Mouse (Mus musculus) hindbrain, embryonic 14.5 days (tissue): ENCODE data around the gene Gm11168. TPM values are rescaled to one million over a fixed set of nuclear protein-coding genes. Genes with fewer than 3 reads are reported as not detected.
"Not testable (repeated sequence)": the region's sequence is repeated elsewhere in the genome, so short reads cannot be mapped to it uniquely, and the experiment has no call there.

Experiments
- ATAC-seq: fragments of 200-750 bp; cut with Nextera tagmentation; 2 replicates; pipeline ENCODE4 v1.8.0; 2017; ENCODE audit warnings: moderate number of reproducible peaks, mild to moderate bottlenecking, moderate TSS enrichment, moderate library complexity; ENCODE audit not compliant: low FRiP score
- DNase-seq: peaks from one replicate; pipeline ENCODE4 v3.0.0-alpha.2; 2015; ENCODE audit warnings: low spot score
- H3K27ac ChIP-seq: fragments of 300-500 bp; sonication (generic); 2 replicates; pipeline ENCODE4 v1.5.1; 2014; ENCODE audit warnings: mild to moderate bottlenecking, moderate library complexity
- H3K27me3 ChIP-seq: fragments of 300-500 bp; sonication (generic); 2 replicates; pipeline ENCODE4 v1.6.1; 2014; ENCODE audit warnings: mild to moderate bottlenecking, low read length, mixed read lengths; ENCODE audit not compliant: control insufficient read depth, insufficient read depth
- H3K36me3 ChIP-seq: fragments of 300-500 bp; sonication (generic); replicated peaks from 2 replicates; pipeline ENCODE4 v1.6.1; 2014; ENCODE audit not compliant: control insufficient read depth, insufficient read depth
- H3K4me1 ChIP-seq: fragments of 300-500 bp; sonication (generic); replicated peaks from 2 replicates; pipeline ENCODE4 v1.6.1; 2014; ENCODE audit warnings: antibody characterized with exemption, low read length, mixed read lengths; ENCODE audit not compliant: control insufficient read depth, insufficient read depth
- H3K4me2 ChIP-seq: fragments of 300-500 bp; sonication (generic); replicated peaks from 2 replicates; pipeline ENCODE4 v1.6.1; 2014; ENCODE audit warnings: mild to moderate bottlenecking, moderate library complexity
- H3K4me3 ChIP-seq: fragments of 300-500 bp; sonication (generic); replicated peaks from 2 replicates; pipeline ENCODE4 v1.5.1; 2014; ENCODE audit warnings: mild to moderate bottlenecking, low read length
- H3K9ac ChIP-seq: fragments of 300-500 bp; sonication (generic); 2 replicates; pipeline ENCODE4 v1.6.1; 2014
- H3K9me3 ChIP-seq: fragments of 300-500 bp; sonication (generic); 2 replicates; pipeline ENCODE4 v1.6.1; 2016; ENCODE audit warnings: low read length; ENCODE audit not compliant: control insufficient read depth
- WGBS: fragments of 180-500 bp; shearing (Covaris S2); extraction: QIAGEN DNeasy Blood & Tissue Kit; methylation state at CpG from one replicate; pipeline ENCODE4 v1.1.7; 2014; 5-methylcytosine and 5-hydroxymethylcytosine counted together
- polyA plus RNA-seq: library from polyadenylated mRNA; unstranded; fragments of >200 nt; fragmentation: Nextera tagmentation; extraction: Ambion mirVana; gene quantifications from 2 replicates; pipeline ENCODE4 v1.2.1, GENCODE M21; 2014

Gm11168 gene
- polyA plus RNA-seq, 1 experiment from 2014 or later, result not detected

DNA sequence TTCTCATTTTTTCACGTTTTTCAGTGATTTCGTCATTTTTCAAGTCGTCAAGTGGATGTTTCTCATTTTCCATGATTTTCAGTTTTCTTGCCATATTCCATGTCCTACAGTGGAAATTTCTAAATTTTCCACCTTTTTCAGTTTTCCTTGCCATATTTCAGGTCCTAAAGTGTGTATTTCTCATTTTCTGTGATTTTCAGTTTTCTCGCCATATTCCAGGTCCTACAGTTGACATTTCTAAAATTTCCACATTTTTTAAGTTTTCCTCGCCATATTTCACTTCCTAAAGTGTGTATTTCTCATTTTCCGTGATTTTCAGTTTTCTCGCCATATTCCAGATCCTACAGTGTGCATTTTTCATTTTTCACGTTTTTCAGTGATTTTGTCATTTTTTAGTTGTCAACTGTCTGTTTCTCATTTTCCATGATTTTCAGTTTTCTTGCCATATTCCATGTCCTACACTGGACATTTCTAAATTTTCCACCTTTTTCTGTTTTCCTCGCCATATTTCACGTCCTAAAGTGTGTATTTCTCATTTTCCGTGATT is 9.7 kb downstream of the Gm11168 start, which contains the start of gene Gm10721:
TSS of gene Gm10721 (plus strand) at position 408 of the 547 bp plus-strand sequence.
- not testable (repeated sequence) for H3K27me3 ChIP-seq, H3K27ac ChIP-seq, H3K4me2 ChIP-seq, H3K9me3 ChIP-seq, H3K4me3 ChIP-seq, H3K9ac ChIP-seq, DNase-seq, H3K4me1 ChIP-seq, H3K36me3 ChIP-seq
- WGBS, result no CpG with 5 or more reads among the region's 11 CpGs
- ATAC-seq, result peak; percentile 73

DNA sequence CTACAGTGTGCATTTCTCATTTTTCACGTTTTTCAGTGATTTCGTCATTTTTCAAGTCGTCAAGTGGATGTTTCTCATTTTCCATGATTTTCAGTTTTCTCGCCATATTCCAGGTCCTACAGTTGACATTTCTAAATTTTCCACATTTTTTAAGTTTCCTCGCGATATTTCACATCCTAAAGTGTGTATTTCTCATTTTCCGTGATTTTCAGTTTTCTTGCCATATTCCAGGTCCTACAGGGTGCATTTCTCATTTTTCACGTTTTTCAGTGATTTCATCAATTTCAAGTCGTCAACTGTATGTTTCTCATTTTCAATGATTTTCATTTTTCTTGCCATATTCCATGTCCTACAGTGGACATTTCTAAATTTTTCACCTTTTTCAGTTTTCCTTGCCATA is 12.2 kb downstream of the Gm11168 start, which contains the start of gene Gm10720:
TSS of gene Gm10720 (plus strand) at position 301 of the 400 bp plus-strand sequence.
- not testable (repeated sequence) for DNase-seq, H3K9me3 ChIP-seq, H3K4me2 ChIP-seq, H3K27me3 ChIP-seq, H3K4me3 ChIP-seq, H3K36me3 ChIP-seq, ATAC-seq, H3K27ac ChIP-seq, H3K4me1 ChIP-seq, H3K9ac ChIP-seq
- WGBS, result 67% methylated on average over 4 of the region's 9 CpGs

DNA sequence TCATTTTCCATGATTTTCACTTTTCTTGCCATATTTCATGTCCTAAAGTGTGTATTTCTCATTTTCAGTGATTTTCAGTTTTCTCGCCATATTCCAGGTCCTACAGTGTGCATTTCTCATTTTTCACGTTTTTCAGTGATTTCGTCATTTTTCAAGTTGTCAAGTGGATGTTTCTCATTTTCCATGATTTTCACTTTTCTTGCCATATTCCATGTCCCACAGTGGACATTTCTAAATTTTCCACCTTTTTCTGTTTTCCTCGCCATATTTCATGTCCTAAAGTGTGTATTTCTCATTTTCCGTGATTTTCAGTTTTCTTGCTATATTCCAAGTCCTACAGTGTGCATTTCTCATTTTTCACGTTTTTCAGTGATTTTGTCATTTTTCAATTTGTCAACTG is 12.8 kb downstream of the Gm11168 start:
- ATAC-seq, DNase-seq, H3K27me3 ChIP-seq, H3K9me3 ChIP-seq, H3K4me1 ChIP-seq, H3K36me3 ChIP-seq, H3K4me2 ChIP-seq, H3K27ac ChIP-seq, H3K9ac ChIP-seq, H3K4me3 ChIP-seq: not testable (repeated sequence)
- WGBS, result 81% methylated on average over 4 of the region's 6 CpGs

DNA sequence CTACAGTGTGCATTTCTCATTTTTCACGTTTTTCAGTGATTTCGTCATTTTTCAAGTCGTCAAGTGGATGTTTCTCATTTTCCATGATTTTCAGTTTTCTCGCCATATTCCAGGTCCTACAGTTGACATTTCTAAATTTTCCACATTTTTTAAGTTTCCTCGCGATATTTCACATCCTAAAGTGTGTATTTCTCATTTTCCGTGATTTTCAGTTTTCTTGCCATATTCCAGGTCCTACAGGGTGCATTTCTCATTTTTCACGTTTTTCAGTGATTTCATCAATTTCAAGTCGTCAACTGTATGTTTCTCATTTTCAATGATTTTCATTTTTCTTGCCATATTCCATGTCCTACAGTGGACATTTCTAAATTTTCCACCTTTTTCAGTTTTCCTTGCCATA is 14.0 kb downstream of the Gm11168 start, which contains the start of gene Gm10719:
TSS of gene Gm10719 (plus strand) at position 301 of the 400 bp plus-strand sequence.
- H3K27me3 ChIP-seq, H3K4me1 ChIP-seq, DNase-seq, H3K27ac ChIP-seq, H3K4me2 ChIP-seq, H3K36me3 ChIP-seq, ATAC-seq, H3K9ac ChIP-seq, H3K4me3 ChIP-seq, H3K9me3 ChIP-seq: not testable (repeated sequence)
- WGBS, result 50% methylated on average over 1 of the region's 9 CpGs

DNA sequence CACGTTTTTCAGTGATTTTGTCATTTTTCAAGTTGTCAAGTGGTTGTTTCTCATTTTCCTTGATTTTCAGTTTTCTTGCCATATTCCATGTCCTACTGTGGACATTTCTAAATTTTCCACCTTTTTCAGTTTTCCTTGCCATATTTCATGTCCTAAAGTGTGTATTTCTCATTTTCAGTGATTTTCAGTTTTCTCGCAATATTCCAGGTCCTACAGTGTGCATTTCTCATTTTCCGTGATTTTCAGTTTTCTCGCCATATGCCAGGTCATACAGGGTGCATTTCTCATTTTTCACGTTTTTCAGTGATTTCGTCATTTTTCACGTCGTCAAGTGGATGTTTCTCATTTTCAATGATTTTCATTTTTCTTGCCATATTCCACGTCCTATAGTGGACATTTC is 15.8 kb downstream of the Gm11168 start:
- H3K9ac ChIP-seq, H3K9me3 ChIP-seq, DNase-seq, H3K27ac ChIP-seq, H3K36me3 ChIP-seq, H3K4me2 ChIP-seq, H3K4me3 ChIP-seq, H3K4me1 ChIP-seq, ATAC-seq, H3K27me3 ChIP-seq: not testable (repeated sequence)
- 64% methylated on average over 9 of the region's 9 CpGs for WGBS

DNA sequence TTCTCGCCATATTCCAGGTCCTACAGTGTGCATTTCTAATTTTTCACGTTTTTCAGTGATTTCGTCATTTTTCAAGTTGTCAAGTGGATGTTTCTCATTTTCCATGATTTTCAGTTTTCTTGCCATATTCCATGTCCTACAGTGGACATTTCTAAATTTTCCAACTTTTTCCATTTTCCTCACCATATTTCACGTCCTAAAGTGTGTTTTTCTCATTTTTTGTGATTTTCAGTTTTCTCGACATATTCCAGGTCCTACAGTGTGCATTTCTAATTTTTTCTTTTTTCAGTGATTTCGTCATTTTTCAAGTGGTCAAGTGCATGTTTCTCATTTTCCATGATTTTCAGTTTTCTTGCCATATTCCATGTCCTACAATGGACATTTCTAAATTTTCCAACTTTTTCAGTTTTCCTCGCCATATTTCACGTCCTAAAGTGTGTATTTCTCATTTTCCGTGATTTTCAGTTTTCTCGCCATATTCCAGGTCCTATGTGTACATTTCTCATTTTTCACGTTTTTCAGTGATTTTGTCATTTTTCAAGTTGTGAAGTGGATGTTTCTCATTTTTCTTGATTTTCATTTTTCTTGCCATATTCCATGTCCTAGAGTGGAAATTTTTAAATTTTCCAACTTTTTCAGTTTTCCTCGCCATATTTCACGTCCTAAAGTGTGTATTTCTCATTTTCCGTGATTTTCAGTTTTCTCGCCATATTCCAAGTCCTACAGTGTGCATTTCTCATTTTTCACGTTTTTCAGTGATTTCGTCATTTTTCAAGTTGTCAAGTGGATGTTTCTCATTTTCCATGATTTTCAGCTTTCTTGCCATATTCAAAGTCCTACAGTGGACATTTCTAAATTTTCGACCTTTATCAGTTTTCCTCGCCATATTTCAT is 16.9 kb downstream of the Gm11168 start:
- H3K36me3 ChIP-seq, H3K9me3 ChIP-seq, H3K4me1 ChIP-seq, H3K4me3 ChIP-seq, DNase-seq, H3K4me2 ChIP-seq, H3K27ac ChIP-seq, H3K27me3 ChIP-seq, H3K9ac ChIP-seq: not testable (repeated sequence)
- ATAC-seq, result peak; percentile 72; the same call in 1 of the 2 replicates
- 81% methylated on average over 11 of the region's 19 CpGs for WGBS

DNA sequence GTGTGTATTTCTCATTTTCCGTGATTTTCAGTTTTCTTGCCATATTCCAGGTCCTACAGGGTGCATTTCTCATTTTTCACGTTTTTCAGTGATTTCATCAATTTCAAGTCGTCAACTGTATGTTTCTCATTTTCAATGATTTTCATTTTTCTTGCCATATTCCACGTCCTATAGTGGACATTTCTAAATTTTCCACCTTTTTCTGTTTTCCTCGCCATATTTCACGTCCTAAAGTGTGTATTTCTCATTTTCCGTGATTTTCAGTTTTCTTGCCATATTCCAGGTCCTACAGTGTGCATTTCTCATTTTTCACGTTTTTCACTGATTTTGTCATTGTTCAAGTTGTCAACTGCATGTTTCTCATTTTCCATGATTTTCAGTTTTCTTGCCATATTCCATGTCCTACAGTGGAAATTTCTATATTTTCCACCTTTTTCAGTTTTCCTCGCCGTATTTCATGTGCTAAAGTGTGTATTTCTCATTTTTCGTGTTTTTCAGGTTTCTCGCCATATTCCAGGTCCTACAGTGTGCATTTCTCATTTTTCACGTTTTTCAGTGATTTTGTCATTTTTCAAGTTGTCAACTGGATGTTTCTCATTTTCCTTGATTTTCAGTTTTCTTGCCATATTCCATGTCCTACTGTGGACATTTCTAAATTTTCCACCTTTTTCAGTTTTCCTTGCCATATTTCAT is 19.3 kb downstream of the Gm11168 start:
- H3K4me2 ChIP-seq, H3K9ac ChIP-seq, H3K9me3 ChIP-seq, H3K36me3 ChIP-seq, H3K27ac ChIP-seq, ATAC-seq, H3K27me3 ChIP-seq, H3K4me1 ChIP-seq, H3K4me3 ChIP-seq: not testable (repeated sequence)
- WGBS, result 75% methylated on average over 9 of the region's 13 CpGs
- peak; percentile 23 for DNase-seq

DNA sequence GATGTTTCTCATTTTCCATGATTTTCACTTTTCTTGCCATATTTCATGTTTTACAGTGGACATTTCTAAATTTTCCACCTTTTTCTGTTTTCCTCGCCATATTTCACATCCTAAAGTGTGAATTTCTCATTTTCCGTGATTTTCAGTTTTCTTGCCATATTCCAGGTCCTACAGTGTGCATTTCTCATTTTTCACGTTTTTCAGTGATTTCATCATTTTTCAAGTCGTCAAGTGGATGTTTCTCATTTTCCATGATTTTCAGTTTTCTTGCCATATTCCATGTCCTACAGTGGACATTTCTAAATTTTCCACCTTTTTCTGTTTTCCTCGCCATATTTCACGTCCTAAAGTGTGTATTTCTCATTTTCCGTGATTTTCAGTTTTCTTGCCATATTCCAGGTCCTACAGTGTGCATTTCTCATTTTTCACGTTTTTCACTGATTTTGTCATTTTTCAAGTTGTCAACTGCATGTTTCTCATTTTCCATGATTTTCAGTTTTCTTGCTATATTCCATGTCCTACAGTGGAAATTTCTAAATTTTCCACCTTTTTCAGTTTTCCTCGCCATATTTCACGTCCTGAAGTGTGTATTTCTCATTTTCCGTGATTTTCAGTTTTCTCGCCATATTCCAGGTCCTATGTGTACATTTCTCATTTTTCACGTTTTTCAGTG is 20.3 kb downstream of the Gm11168 start, which contains the start of gene Gm10718:
TSS of gene Gm10718 (plus strand) at position 236 of the 673 bp plus-strand sequence.
- not testable (repeated sequence) for H3K9me3 ChIP-seq, DNase-seq, H3K36me3 ChIP-seq, H3K4me2 ChIP-seq, H3K9ac ChIP-seq, H3K4me3 ChIP-seq, ATAC-seq, H3K4me1 ChIP-seq, H3K27ac ChIP-seq, H3K27me3 ChIP-seq
- 75% methylated on average over 9 of the region's 13 CpGs for WGBS
